Mouse (Mus musculus): ENCODE measurements at regions not wholly inside any gene's neighbourhood (a gene's known extent, or its start where the extent isn't known, plus 50 kb on each side); places are given as distances from the start of the nearest gene placed in this dataset.

DNA sequence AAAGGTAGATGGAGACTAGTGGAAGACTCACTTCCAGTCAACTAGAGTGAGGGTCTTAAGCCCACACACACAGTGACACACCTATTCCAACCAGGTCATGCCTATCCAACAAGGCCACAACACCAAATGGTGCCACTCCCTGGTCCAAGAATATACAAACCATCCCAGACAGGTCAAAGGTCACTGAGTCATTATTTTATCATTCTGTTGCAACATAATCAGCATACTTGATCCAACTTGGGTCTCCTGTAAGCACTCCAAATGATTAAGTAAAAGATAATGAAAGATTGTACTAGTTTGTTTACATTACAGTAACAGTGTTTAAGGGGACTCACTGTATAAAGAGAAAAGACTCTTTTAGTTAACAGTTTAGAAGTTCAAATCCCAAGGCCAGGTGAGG lies 203.2 kb upstream of the Ell2 start:
- Histone ChIP-seq H3K36me3 (no peaks in the 10 kb centered on the region), H3K4me1 (no peaks in the 10 kb centered on the region), H3K27ac (replicated peaks) (no peak overlapping the region), H3K27me3 (no peaks in the 10 kb centered on the region), H3K9ac (replicated peaks) (no peak overlapping the region), H3K4me3 (no peak overlapping the region), H3K4me2 (replicated peaks) (no peak overlapping the region), H3K9me3 (no peaks in the 10 kb centered on the region)
- ATAC-seq (ENCODE audit: low FRiP score, low read depth), result no peak

DNA sequence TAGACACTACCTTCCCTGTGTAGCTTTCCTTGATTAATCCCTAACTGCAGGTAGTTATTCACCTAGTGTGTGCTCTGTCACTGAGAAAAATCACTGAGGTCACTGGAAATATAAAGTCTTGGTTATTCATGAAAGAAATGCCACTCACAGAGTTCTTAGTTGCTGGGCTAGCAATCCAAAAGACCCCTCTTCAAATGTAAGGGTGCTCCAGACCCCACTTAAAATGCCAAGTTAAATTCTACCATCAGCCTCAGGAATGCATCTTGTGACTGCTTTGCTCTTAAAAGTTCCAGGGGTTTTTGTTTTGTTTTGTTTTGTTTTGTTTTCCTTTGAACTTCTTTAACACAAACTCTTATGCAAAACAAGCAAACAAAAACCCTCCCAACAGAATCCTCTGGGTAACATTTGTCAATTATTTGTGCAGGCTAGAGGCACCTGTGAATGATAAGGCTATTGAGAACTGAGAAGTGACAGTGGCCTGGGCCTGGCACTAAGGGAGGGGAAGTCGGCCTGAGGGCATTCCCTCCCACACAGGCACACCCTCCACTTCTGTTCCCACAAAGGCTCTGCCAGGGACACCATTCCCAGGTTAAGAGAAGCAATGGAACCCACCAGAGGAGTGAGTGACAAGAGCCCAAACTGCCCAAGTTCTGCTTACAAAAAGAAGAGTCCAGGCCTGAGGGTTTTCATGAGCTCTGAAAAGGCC lies 192.1 kb upstream of the Ell2 start:
- Histone ChIP-seq H3K4me2 (replicated peaks) (no peak overlapping the region), H3K4me1 (no peaks in the 10 kb centered on the region), H3K27me3 (no peaks in the 10 kb centered on the region), H3K27ac (replicated peaks) (no peak overlapping the region), H3K9me3 (no peaks in the 10 kb centered on the region), H3K4me3 (no peak overlapping the region), H3K36me3 (no peaks in the 10 kb centered on the region), H3K9ac (replicated peaks) (no peak overlapping the region)
- 75% methylated on average over 1 of the region's 1 CpGs for WGBS
- ATAC-seq (ENCODE audit: low FRiP score, low read depth), result no peak

DNA sequence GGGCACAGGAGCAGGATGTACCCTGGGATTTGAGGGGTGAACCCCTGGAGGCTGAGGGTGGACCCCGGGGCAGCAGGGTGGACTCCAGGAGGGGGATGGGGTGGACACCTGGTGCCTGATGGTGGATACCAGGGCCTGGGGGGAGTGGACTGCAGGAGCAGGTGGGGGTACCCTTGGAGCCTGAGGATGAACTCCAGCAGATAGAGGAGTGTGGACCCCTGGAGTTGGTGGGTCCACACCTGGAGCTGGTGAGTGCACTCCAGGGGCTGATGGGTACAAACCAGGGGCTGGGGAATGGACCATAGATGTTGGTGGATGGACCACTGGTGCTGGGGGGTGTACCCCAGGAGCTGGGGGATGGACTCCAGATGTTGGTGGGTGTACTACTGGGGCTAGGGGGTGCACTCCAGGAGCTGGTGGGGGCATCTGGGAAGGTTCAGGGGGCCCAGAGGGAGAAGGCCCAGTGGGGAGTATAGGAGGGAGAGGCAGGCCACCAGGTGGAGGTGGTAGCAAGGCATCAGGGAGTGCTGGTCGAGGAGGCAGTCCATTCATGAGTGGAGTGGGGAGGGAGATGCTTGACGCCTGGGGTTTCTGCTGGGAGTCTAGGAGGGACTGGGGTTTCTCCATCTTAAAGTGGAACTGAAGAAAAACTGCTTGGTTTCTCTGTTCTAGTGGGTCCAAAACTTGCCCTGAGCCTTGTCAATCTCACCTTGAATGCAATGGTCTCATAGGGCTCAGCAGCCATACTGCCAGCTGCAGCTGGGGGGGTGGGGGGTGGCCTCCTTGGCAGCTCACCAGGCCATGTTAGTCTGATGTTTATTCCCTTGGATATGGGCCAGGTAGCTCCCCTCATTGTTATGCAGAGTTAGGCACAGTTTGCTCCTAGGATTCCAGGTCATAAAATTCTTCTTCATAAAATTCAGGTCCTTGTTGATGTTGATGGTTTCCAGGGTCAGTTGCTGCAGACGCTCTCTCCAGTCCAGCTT lies 183.0 kb upstream of the Ell2 start:
- ATAC-seq (ENCODE audit: low FRiP score, low read depth), result peak; percentile 52
- Histone ChIP-seq H3K27ac (replicated peaks) (no peak overlapping the region), H3K4me1 (no peaks in the 10 kb centered on the region), H3K27me3 (no peaks in the 10 kb centered on the region), H3K4me2 (replicated peaks) (no peak overlapping the region), H3K9me3 (no peaks in the 10 kb centered on the region), H3K9ac (replicated peaks) (no peak overlapping the region), H3K4me3 (no peak overlapping the region), H3K36me3 (no peaks in the 10 kb centered on the region)
- 80% methylated on average over 4 of the region's 4 CpGs for WGBS

DNA sequence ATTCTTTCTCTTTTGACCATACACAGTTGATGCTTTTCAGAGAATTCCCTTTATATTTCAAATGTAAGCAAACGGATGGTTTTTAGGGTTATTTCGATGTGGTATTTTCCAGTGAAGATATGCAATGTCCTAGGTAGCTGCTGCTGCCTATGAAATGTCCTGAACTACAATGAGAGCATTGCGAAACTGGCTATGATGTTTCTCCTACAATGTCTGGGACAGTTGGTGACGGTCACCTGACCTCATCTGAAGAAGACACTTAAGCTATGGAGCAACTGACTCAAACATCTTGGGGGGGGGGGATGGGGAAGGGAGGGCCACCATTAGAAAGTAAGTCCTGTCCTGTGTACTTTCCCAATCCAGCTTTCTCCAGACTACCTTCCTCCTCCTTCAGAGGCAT lies 182.1 kb upstream of the Ell2 start:
- Histone ChIP-seq H3K27ac (replicated peaks) (no peak overlapping the region), H3K4me2 (replicated peaks) (no peak overlapping the region), H3K9me3 (no peaks in the 10 kb centered on the region), H3K27me3 (no peaks in the 10 kb centered on the region), H3K4me3 (no peak overlapping the region), H3K4me1 (no peaks in the 10 kb centered on the region), H3K36me3 (no peaks in the 10 kb centered on the region), H3K9ac (replicated peaks) (no peak overlapping the region)
- WGBS, result 95% methylated on average over 4 of the region's 4 CpGs
- ATAC-seq (ENCODE audit: low FRiP score, low read depth), result no peak

DNA sequence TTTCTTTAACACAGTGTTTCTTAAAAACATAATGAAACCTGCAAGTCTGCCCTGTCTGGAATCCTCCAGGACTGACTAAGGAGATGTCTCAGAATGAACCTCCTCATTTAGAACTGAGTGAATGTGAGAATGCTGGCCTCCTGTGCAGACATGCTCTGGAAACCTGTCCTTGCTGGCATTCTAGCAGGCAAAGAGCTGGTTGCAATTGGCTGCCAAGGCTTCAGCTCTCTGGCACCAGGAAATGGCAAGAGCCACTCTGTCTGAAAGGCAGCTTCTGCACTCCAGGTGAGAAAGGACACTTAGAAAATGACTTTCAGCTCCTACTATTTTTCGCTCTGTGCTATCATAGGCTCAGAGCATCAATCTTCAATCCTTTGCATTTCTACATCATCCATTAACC lies 175.0 kb upstream of the Ell2 start:
- no peak overlapping the region for H3K9ac ChIP-seq (replicated peaks)
- no peak for ATAC-seq (ENCODE audit: low FRiP score, low read depth)
- H3K9me3 ChIP-seq, result no peaks in the 10 kb centered on the region
- H3K4me1 ChIP-seq, result no peaks in the 10 kb centered on the region
- no peaks in the 10 kb centered on the region for H3K36me3 ChIP-seq
- no peak overlapping the region for H3K4me3 ChIP-seq
- no peak overlapping the region for H3K27ac ChIP-seq (replicated peaks)
- no peaks in the 10 kb centered on the region for H3K27me3 ChIP-seq
- no peak overlapping the region for H3K4me2 ChIP-seq (replicated peaks)
- 90% methylated on average over 1 of the region's 1 CpGs for WGBS

DNA sequence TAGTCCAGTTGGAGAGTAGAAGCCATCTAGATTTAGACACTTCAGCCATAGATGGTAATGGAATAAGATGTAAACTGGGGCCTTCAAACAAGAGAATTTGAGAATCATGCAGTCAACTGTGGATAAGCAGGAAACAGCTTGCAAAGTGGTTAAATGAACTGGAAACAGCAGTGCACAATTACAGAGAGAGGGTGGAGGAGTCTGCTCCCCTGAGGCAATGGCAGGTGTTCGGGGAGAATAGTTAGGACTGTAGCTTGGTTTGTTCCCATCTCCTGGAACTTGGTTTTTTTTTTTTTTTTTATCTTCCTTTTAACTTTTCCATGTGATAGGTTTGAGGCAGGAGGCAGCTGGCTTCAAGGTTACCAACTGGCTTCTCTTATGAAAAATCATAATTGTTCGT lies 165.1 kb upstream of the Ell2 start:
- Histone ChIP-seq H3K4me1 (no peaks in the 10 kb centered on the region), H3K9me3 (no peaks in the 10 kb centered on the region), H3K27ac (replicated peaks) (no peak overlapping the region), H3K27me3 (no peaks in the 10 kb centered on the region), H3K36me3 (no peaks in the 10 kb centered on the region), H3K4me3 (no peak overlapping the region), H3K9ac (replicated peaks) (no peak overlapping the region), H3K4me2 (replicated peaks) (no peak overlapping the region)
- WGBS, result 71% methylated on average over 2 of the region's 2 CpGs
- no peak for ATAC-seq (ENCODE audit: low FRiP score, low read depth)

DNA sequence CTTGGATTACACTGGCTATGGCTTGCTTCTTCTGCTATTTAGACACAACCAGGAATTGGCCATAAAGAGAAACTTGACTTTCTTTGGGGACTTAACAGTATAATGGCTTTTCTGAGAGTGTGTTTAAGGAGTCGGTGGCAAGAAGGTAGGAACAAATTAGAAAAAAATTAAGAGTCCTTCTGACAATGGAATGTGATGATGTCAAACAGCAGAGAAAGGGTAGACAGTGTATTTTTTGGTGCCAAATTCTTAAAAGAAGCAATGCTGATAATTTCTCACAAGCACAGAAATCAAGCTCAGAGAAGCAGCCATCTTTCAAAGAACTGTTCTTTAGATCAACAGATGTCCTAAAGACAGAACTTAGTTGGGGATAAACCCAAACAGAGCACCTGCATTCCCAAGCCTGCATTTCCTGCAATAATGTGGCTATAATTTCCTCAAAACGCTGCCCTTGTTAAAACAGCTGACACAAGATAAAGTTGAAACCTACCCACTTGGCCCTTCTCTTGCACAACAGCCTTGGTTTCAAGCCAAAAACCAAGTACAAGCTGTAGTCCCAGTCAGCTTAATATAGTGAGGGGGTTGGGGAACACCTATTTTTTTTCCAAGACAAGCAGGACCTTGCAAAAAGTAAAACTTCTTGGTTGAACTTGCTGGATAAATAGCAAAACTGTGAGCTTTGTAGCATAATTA lies 164.2 kb upstream of the Ell2 start:
- Histone ChIP-seq H3K9ac (replicated peaks) (no peak overlapping the region), H3K4me1 (no peaks in the 10 kb centered on the region), H3K27ac (replicated peaks) (no peak overlapping the region), H3K4me3 (no peak overlapping the region), H3K4me2 (replicated peaks) (no peak overlapping the region), H3K9me3 (no peaks in the 10 kb centered on the region), H3K36me3 (no peaks in the 10 kb centered on the region), H3K27me3 (no peaks in the 10 kb centered on the region)
- WGBS, result 83% methylated on average over 2 of the region's 2 CpGs
- ATAC-seq (ENCODE audit: low FRiP score, low read depth), result no peak

DNA sequence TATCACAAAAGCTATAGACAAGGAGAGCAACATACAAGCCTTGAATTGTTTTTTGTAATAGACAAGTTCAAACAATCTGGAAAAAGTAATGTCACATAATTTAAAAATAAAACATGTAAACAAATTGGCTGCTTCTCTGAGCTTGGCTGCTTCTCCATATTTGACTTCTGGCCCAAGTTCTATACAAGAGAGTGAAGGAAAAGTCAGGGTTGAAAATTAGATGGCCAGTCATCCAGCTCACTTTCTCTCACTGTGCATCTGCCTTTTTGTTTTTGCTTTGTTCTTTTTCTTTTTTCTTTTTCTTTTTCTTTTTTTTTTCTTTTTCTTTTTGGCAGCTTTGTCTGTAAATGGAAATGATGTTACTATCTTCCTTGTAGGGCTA lies 163.6 kb upstream of the Ell2 start:
- Histone ChIP-seq H3K4me1 (no peaks in the 10 kb centered on the region), H3K9ac (replicated peaks) (no peak overlapping the region), H3K4me2 (replicated peaks) (no peak overlapping the region), H3K27me3 (no peaks in the 10 kb centered on the region), H3K36me3 (no peaks in the 10 kb centered on the region), H3K27ac (replicated peaks) (no peak overlapping the region), H3K9me3 (no peaks in the 10 kb centered on the region), H3K4me3 (no peak overlapping the region)
- ATAC-seq (ENCODE audit: low FRiP score, low read depth), result no peak

DNA sequence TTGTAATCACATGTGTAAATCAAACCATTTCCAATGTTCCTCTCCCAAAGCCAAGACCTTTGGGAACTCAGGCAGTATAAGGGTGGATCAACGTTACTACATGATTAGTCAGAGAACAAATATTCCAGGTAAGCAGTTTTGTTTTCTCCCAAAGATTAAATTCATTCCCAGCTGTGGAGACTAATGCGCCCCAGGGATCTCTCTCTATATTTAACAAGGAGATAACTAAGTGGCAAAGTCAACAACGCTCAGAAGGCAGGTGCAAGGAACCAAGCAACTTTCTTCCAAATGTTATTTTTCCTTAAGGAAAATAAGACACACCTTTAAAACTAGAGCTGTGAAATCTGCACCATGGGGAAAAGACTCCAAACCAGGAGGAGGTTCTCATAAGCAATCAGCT lies 163.0 kb upstream of the Ell2 start:
- no peaks in the 10 kb centered on the region for H3K27me3 ChIP-seq
- H3K4me3 ChIP-seq, result no peak overlapping the region
- no peak overlapping the region for H3K4me2 ChIP-seq (replicated peaks)
- H3K36me3 ChIP-seq, result no peaks in the 10 kb centered on the region
- H3K9ac ChIP-seq (replicated peaks), result no peak overlapping the region
- H3K9me3 ChIP-seq, result no peaks in the 10 kb centered on the region
- WGBS, result 77% methylated on average over 3 of the region's 3 CpGs
- ATAC-seq (ENCODE audit: low FRiP score, low read depth), result no peak
- H3K27ac ChIP-seq (replicated peaks), result no peak overlapping the region
- H3K4me1 ChIP-seq, result no peaks in the 10 kb centered on the region

DNA sequence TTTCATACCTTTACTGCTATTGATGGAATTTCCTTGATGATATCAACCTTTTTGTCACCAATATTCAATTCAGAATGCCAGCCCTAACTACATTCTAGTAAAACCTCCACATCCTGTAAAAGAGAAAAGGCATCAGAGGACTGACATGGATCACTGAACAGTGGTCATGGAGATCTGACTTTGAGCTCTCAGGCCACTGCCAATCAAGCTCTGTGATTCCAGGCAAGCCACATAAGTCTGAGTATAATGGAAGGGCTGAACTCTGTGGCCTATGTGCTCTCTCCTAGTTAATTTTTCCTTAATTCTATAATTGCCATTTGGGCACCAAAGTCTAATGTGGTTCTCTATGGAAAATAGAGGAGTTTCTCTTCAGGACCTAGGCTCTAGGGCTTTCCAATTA lies 161.8 kb upstream of the Ell2 start:
- Histone ChIP-seq H3K4me1 (no peaks in the 10 kb centered on the region), H3K9ac (replicated peaks) (no peak overlapping the region), H3K9me3 (no peaks in the 10 kb centered on the region), H3K27me3 (no peaks in the 10 kb centered on the region), H3K4me3 (no peak overlapping the region), H3K27ac (replicated peaks) (no peak overlapping the region), H3K4me2 (replicated peaks) (no peak overlapping the region), H3K36me3 (no peaks in the 10 kb centered on the region)
- no peak for ATAC-seq (ENCODE audit: low FRiP score, low read depth)

DNA sequence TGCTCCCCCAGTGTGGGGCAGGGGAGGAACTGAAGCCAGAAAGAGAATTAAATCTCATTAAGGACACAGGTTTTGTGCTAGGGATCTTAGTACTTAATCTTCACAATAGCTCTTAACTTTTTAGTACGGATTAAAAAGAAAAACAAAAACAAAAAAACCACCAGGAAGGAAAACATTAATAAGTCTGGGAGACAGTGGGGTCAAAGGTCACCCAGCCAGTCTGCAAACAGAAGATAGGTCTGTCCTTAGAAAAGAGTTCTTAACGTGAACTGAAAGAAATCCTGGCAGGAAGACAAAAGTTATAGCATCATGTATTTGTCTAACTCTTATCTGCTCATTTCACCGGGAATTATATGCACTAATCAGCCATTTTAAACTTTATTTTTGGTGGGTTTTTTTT lies 158.8 kb upstream of the Ell2 start:
- H3K27ac ChIP-seq (replicated peaks), result no peak overlapping the region

DNA sequence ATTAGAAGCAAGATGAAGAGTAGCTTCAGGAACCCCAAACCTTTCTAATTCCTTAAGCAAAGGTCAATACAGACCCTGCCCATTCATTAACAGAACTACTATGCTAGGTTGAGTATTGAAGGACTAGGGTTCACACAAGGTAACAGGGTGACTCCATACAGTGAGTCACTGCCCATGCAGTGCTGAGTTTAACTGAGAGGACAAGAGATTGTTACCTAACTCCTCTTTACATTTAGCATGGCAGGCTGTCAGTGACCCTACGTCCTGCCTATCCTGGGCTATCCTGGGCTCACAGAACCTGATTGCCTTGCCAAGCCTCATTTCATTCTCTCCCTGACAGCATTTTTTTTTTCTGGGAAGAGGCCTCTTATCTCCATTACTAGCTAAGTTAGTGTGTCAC lies 127.6 kb upstream of the Ell2 start:
- Histone ChIP-seq H3K27me3 (no peaks in the 10 kb centered on the region), H3K27ac (replicated peaks) (no peak overlapping the region), H3K4me1 (no peaks in the 10 kb centered on the region), H3K36me3 (no peaks in the 10 kb centered on the region), H3K4me2 (replicated peaks) (no peak overlapping the region), H3K4me3 (no peak overlapping the region), H3K9me3 (no peaks in the 10 kb centered on the region), H3K9ac (replicated peaks) (no peak overlapping the region)
- ATAC-seq (ENCODE audit: low FRiP score, low read depth), result no peak
- WGBS, result 78% methylated on average over 1 of the region's 1 CpGs

More for the DNA sequence above, 158.8 kb upstream of the Ell2 start:
- Histone ChIP-seq H3K9me3 (no peaks in the 10 kb centered on the region), H3K27me3 (no peaks in the 10 kb centered on the region), H3K36me3 (no peaks in the 10 kb centered on the region), H3K4me1 (no peaks in the 10 kb centered on the region), H3K9ac (replicated peaks) (no peak overlapping the region), H3K4me2 (replicated peaks) (no peak overlapping the region), H3K4me3 (no peak overlapping the region)
- no peak for ATAC-seq (ENCODE audit: low FRiP score, low read depth)
- WGBS, result 25% methylated on average over 3 of the region's 3 CpGs
